Mouse (Mus musculus): ENCODE measurements around the gene Gusb. TPM values are rescaled to one million over a fixed set of nuclear protein-coding genes. Genes with fewer than 3 reads are reported as not detected.

Gene Gusb
- total RNA-seq, 2 experiments from 2014 or later: 12.2 to 12.8 TPM

Other genes starting within 250 kb of the Gusb start
- 10 to 100 TPM; 18.3 to 20.2 TPM for gene Psph, start 215.6 kb downstream of the Gusb start, total RNA-seq (2021)
- 10 to 100 TPM; 19.7 to 20.9 TPM for gene Sumf2, start 156.1 kb downstream of the Gusb start, total RNA-seq (2021)
- gene Chchd2, start 115.6 kb downstream of the Gusb start, total RNA-seq (2021): 100 to 1,000 TPM; 310 to 317 TPM
- gene Zbed5, start 107.3 kb downstream of the Gusb start, total RNA-seq (2021): 10 to 100 TPM in 1 of 2 experiments, 1 to 10 TPM in 1; 9.5 to 10.8 TPM
- 1 to 10 TPM; 2.5 to 3.4 TPM for gene Phkg1, start 104.5 kb downstream of the Gusb start, total RNA-seq (2021)
- gene Nupr1l, start 94.5 kb downstream of the Gusb start, total RNA-seq (2021): 1 to 10 TPM; 2.4 to 3.6 TPM
- gene Vkorc1l1, start 61.1 kb downstream of the Gusb start, total RNA-seq (2021): 10 to 100 TPM; 53.8 to 55.3 TPM
- 10 to 100 TPM; 31.0 to 34.9 TPM for gene Asl, start 26.2 kb upstream of the Gusb start, total RNA-seq (2021)
- gene Crcp, start 26.2 kb upstream of the Gusb start, total RNA-seq (2021): 10 to 100 TPM; 44.4 to 49.5 TPM
- 10 to 100 TPM; 33.8 to 38.2 TPM for gene Tpst1, start 70.3 kb upstream of the Gusb start, total RNA-seq (2021)
- 10 to 100 TPM; 17.3 to 19.7 TPM for gene Kctd7, start 141.8 kb upstream of the Gusb start, total RNA-seq (2021)
- 10 to 100 TPM; 37.9 to 39.8 TPM for gene Rabgef1, start 168.7 kb upstream of the Gusb start, total RNA-seq (2021)
- 10 to 100 TPM; 29.4 to 33.6 TPM for gene Tmem248, start 214.0 kb upstream of the Gusb start, total RNA-seq (2021)